Mouse (Mus musculus) midbrain, embryonic 16.5 days (tissue): Measurements from ENCODE around the gene Sgip1. TPM values are rescaled to one million over a fixed set of nuclear protein-coding genes. Genes with fewer than 3 reads are reported as not detected.

ENCODE experiments used
- ATAC-seq: fragments of 200-750 bp; cut with Nextera tagmentation; 2 replicates; pipeline ENCODE4 v1.8.0; 2017; ENCODE audit warnings: moderate TSS enrichment
- H3K27ac ChIP-seq: fragments of 300-500 bp; sonication (generic); 2 replicates; pipeline ENCODE4 v1.5.1; 2014; ENCODE audit warnings: mild to moderate bottlenecking, low read length, mixed read lengths
- H3K27me3 ChIP-seq: fragments of 300-500 bp; sonication (generic); 2 replicates; pipeline ENCODE4 v1.6.1; 2014; ENCODE audit warnings: low read depth, low read length, mixed read lengths; ENCODE audit not compliant: control insufficient read depth, insufficient read depth
- H3K36me3 ChIP-seq: fragments of 300-500 bp; sonication (generic); 2 replicates; pipeline ENCODE4 v1.6.1; 2014; ENCODE audit warnings: mild to moderate bottlenecking, low read length, moderate library complexity, mixed read lengths; ENCODE audit not compliant: control insufficient read depth, insufficient read depth
- H3K4me1 ChIP-seq: fragments of 300-500 bp; sonication (generic); 2 replicates; pipeline ENCODE4 v1.6.1; 2014; ENCODE audit warnings: mild to moderate bottlenecking, low read length, mixed read lengths; ENCODE audit not compliant: control insufficient read depth, insufficient read depth
- H3K4me2 ChIP-seq: fragments of 300-500 bp; sonication (generic); 2 replicates; pipeline ENCODE4 v1.6.1; 2014; ENCODE audit warnings: mild to moderate bottlenecking, low read length, mixed read lengths
- H3K4me3 ChIP-seq: fragments of 300-500 bp; sonication (generic); 2 replicates; pipeline ENCODE4 v1.5.1; 2014; ENCODE audit warnings: low read depth, mild to moderate bottlenecking, low read length, moderate library complexity, mixed read lengths
- H3K9ac ChIP-seq: fragments of 300-500 bp; sonication (generic); 2 replicates; pipeline ENCODE4 v1.6.1; 2014; ENCODE audit warnings: low read depth, low read length, mixed read lengths
- H3K9me3 ChIP-seq: fragments of 300-500 bp; sonication (generic); replicated peaks from 2 replicates; pipeline ENCODE4 v1.6.1; 2014; ENCODE audit warnings: mild to moderate bottlenecking, low read length, mixed read lengths; ENCODE audit not compliant: control insufficient read depth, poor library complexity, severe bottlenecking
- WGBS: fragments of 180-500 bp; shearing (Covaris S2); extraction: QIAGEN DNeasy Blood & Tissue Kit; methylation state at CpG from one replicate; pipeline ENCODE4 v1.1.7; 2014; 5-methylcytosine and 5-hydroxymethylcytosine counted together
- polyA plus RNA-seq: library from polyadenylated mRNA; unstranded; fragments of >200 nt; fragmentation: Nextera tagmentation; extraction: Ambion mirVana; gene quantifications from 2 replicates; pipeline ENCODE4 v1.2.1, GENCODE M21; 2015

Sgip1 gene
- 79.9 and 80.4 TPM in 2 replicates for polyA plus RNA-seq

DNA sequence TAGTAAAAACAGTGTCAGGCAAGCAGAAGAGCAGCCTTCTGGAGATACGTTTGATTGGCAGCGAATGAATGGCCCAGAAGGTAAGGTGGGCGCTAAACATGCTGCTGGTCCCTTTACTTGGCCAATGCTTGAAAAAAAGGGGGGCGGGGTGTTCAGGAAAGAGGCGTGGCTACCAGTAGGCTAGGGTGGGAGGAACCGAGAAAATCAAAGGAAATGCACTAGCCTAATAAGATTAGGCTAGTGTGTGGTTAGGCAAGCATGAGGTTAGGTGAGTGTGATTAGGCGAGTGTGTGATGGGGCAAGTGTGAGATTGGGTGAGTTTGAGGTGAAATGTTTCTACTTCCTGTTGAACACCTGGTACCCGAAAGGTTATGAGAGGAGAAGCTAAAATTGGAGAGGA is at the start of gene Sgip1:
TSS of gene Sgip1 (plus strand) at position 11 of the 400 bp plus-strand sequence.
- H3K27me3 ChIP-seq, result no peaks in the 10 kb centered on the region
- no peak within 1 kb of the TSS for H3K4me2 ChIP-seq
- no peak for ATAC-seq
- H3K9ac ChIP-seq, result no peak within 1 kb of the TSS
- no peaks in the 10 kb centered on the region for H3K36me3 ChIP-seq
- 65% methylated on average over 8 of the region's 8 CpGs for WGBS
- no peaks in the 10 kb centered on the region for H3K9me3 ChIP-seq
- no peak within 1 kb of the TSS for H3K27ac ChIP-seq
- H3K4me3 ChIP-seq, result no peak within 1 kb of the TSS
- H3K4me1 ChIP-seq, result no peaks in the 10 kb centered on the region

DNA sequence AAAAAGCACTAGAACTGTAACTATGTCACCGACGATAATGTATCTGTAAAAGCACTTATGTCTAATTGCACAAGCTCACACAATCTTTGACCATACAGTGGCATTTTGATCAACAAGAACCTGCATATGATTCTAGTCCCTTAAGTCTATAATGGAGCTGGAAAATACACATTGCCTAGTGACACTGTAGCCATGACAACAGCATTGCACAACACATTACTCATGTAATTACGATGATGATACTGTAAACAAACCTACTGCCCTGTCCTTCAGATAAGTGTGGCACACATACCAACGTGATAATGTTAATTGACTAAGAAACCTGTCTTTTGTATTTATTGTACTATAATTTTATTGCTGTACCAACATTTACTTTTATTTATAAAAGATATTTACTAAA is 49.7 kb upstream of the Sgip1 start:
- Histone ChIP-seq H3K36me3 (no peaks in the 10 kb centered on the region), H3K9ac (no peak overlapping the region), H3K4me2 (no peak overlapping the region), H3K4me3 (no peak overlapping the region), H3K4me1 (no peaks in the 10 kb centered on the region), H3K27me3 (no peaks in the 10 kb centered on the region), H3K27ac (no peak overlapping the region), H3K9me3 (no peaks in the 10 kb centered on the region)
- no peak; the same call in 1 of the 2 replicates for ATAC-seq
- WGBS, result 73% methylated on average over 4 of the region's 4 CpGs

- Histone ChIP-seq H3K36me3 (no peaks in the 10 kb centered on the region), H3K4me1 (no peaks in the 10 kb centered on the region), H3K9me3 (no peaks in the 10 kb centered on the region), H3K27me3 (no peaks in the 10 kb centered on the region), H3K4me3 (no peak overlapping the region), H3K9ac (no peak overlapping the region), H3K4me2 (no peak overlapping the region), H3K27ac (no peak overlapping the region)
- ATAC-seq, result no peak
- WGBS, result 99% methylated on average over 7 of the region's 7 CpGs
These were observed 43.1 kb upstream of the Sgip1 start for GRCm38 (mm10) chr4:102697966-102698365.

DNA sequence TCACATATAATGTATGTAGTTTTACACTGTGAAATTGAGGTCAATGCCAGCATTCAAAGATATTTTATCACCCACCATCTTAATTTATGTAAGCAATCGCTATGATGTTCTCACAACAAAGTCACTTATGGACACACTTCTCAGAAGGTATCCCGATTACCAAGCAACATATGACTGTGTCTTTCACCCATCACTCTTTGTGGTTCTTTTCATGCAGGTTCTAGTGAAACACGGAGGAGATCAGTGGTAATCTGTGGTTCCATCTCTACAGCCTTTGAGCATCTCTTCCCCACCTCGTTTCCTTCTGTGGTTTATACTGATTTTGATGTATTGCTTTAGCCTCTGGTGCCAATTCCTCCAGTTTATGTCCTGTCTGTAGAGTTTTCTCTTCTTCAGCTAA is 29.4 kb upstream of the Sgip1 start:
- WGBS, result 89% methylated on average over 4 of the region's 4 CpGs

GRCm38 (mm10) chr4:102715532-102715931 is 25.6 kb upstream of the Sgip1 start:
- no peak overlapping the region for H3K4me3 ChIP-seq
- no peak for ATAC-seq
- no peak overlapping the region for H3K9ac ChIP-seq
- H3K9me3 ChIP-seq, result no peaks in the 10 kb centered on the region
- no peaks in the 10 kb centered on the region for H3K36me3 ChIP-seq
- no peaks in the 10 kb centered on the region for H3K4me1 ChIP-seq
- H3K4me2 ChIP-seq, result no peak overlapping the region
- H3K27me3 ChIP-seq, result no peaks in the 10 kb centered on the region
- no peak overlapping the region for H3K27ac ChIP-seq

More for the DNA sequence above, 29.4 kb upstream of the Sgip1 start:
- Histone ChIP-seq H3K4me2 (no peak overlapping the region), H3K27me3 (no peaks in the 10 kb centered on the region), H3K4me3 (no peak overlapping the region), H3K27ac (no peak overlapping the region), H3K36me3 (no peaks in the 10 kb centered on the region), H3K4me1 (no peaks in the 10 kb centered on the region), H3K9me3 (no peaks in the 10 kb centered on the region), H3K9ac (no peak overlapping the region)
- no peak for ATAC-seq

DNA sequence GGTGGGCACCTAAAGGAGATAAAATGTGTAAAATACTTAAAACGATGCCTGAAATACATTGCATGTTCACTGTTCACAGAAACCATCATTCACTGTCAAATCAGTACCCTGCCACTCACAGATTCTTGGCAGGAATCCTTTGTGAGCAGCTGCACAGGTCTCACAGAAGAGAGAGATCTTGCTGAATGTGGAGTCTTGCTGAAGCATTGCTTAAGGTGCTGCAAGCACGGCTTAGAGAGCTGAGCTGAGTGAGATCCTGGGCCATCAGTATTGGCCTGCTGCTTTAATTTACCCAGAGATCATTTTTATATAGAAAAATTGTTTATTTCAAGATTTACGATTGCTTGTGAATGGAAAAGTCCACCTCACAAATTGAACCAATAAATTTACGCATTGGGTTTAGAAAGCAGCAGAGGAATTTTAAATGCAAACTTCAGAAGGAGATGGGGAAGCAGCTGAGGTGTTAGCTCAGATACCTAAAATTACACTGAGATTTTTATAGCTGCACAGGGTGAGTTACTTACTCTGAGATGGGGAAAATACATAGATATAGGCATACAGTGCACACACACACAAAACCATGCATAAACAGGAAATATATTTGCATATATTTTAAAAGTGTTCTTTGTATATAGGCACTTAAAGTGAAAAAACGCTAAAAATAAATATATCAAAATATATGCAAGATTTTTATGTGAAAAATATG is 23.8 kb upstream of the Sgip1 start:
- ATAC-seq, result no peak
- no peaks in the 10 kb centered on the region for H3K9me3 ChIP-seq
- no peak overlapping the region for H3K4me3 ChIP-seq
- no peak overlapping the region for H3K4me2 ChIP-seq
- no peak overlapping the region for H3K9ac ChIP-seq
- no peaks in the 10 kb centered on the region for H3K4me1 ChIP-seq
- WGBS, result 75% methylated on average over 5 of the region's 5 CpGs
- H3K27me3 ChIP-seq, result no peaks in the 10 kb centered on the region
- H3K36me3 ChIP-seq, result no peaks in the 10 kb centered on the region
- H3K27ac ChIP-seq, result no peak overlapping the region

- WGBS, result 0% methylated on average over 1 of the region's 1 CpGs
- ATAC-seq, result no peak
- no peak overlapping the region for H3K27ac ChIP-seq
These were observed 21.6 kb upstream of the Sgip1 start for GRCm38 (mm10) chr4:102719535-102719934.

DNA sequence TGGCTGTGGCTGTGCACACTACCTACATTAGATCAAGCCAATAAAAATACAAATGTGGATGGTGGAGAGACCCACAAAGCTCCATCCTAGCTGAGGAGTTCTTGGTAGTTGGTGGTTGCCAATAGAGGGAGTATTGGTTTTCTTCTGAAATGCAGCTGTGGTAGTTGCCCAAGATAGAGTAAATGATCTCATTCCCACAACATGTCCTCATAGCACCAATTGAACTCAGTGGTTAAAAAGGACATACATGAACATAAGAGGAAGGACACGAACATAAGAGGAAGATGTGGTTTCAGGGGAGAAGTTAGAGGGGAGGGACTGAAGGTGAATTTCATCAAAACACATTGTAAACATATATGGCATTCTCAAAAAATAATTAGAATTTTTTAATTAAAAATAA is 21.1 kb upstream of the Sgip1 start:
- 85% methylated on average over 1 of the region's 1 CpGs for WGBS
- H3K4me1 ChIP-seq, result no peaks in the 10 kb centered on the region
- H3K9me3 ChIP-seq, result no peaks in the 10 kb centered on the region
- ATAC-seq, result no peak
- H3K9ac ChIP-seq, result no peak overlapping the region
- no peak overlapping the region for H3K4me3 ChIP-seq
- H3K27ac ChIP-seq, result no peak overlapping the region
- H3K4me2 ChIP-seq, result no peak overlapping the region
- H3K36me3 ChIP-seq, result no peaks in the 10 kb centered on the region
- no peaks in the 10 kb centered on the region for H3K27me3 ChIP-seq

More at GRCm38 (mm10) chr4:102719535-102719934, 21.6 kb upstream of the Sgip1 start:
- Histone ChIP-seq H3K36me3 (no peaks in the 10 kb centered on the region), H3K27me3 (no peaks in the 10 kb centered on the region), H3K4me2 (no peak overlapping the region), H3K4me3 (no peak overlapping the region), H3K9me3 (no peaks in the 10 kb centered on the region), H3K9ac (no peak overlapping the region), H3K4me1 (no peaks in the 10 kb centered on the region)

- no peaks in the 10 kb centered on the region for H3K4me1 ChIP-seq
- no peak overlapping the region for H3K4me2 ChIP-seq
- no peak for ATAC-seq
- H3K9ac ChIP-seq, result no peak overlapping the region
- WGBS, result 68% methylated on average over 5 of the region's 5 CpGs
- no peaks in the 10 kb centered on the region for H3K9me3 ChIP-seq
- no peaks in the 10 kb centered on the region for H3K27me3 ChIP-seq
- H3K36me3 ChIP-seq, result no peaks in the 10 kb centered on the region
- H3K4me3 ChIP-seq, result no peak overlapping the region
- H3K27ac ChIP-seq, result no peak overlapping the region
These were observed 16.7 kb upstream of the Sgip1 start for GRCm38 (mm10) chr4:102724442-102724841.
